Mouse (Mus musculus) megakaryocyte-erythroid progenitor cell, adult 5 weeks (primary cell): ENCODE measurements around the gene Rhox12. TPM values are rescaled to one million over a fixed set of nuclear protein-coding genes. Genes with fewer than 3 reads are reported as not detected.

Experiments used
- polyA plus RNA-seq: library from polyadenylated mRNA; stranded (reverse); fragments of >175 nt; gene quantifications from 2 replicates; pipeline ENCODE4 v1.2.3, GENCODE M21; 2012

Rhox12 gene
- polyA plus RNA-seq: not detected in 2 replicates

DNA sequence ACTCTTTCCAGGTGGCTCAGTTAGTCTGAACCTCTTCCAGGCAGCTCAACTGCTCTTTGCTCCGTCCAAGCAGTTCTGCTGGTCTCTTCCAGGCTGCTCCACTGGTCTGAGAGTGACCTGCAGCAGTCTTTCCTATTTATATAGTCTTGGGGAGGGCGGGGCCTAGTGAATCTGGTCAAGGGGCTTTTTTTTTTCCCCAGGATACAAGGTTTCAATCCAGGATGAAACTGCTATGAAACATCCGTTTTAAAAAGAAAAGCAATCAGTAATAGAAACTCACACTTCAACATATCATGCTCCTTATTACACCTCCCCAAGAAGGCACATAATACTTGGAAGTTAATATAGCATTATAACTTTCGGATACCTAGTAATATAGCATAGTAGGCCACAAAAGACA lies at the start of gene Rhox12:
Gene Rhox12 (minus strand): TSS at position 101 of the 400 bp plus-strand sequence.

DNA sequence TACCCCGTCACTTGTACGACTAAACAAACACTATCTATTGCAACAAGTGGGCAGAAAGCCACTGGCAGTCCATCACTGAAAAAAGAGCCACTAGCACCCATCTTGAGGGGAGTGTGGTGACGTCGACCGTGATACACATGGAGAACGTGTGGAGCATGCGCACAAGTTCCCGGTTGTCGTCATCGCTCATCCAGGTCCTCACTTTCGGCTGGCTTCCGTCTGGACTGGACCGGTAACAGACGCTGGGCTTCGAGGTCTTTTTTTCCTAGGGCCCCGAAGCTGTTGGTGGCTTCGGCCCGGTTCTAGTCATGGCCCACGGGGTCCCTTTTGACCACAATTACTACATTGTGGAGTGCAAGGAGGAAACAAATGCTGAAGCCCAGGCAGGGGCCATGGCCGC lies 10.3 kb upstream of the Rhox12 start, which contains the start of gene Rhox13:
Gene Rhox13 (plus strand): TSS at position 238 of the 400 bp plus-strand sequence.

DNA sequence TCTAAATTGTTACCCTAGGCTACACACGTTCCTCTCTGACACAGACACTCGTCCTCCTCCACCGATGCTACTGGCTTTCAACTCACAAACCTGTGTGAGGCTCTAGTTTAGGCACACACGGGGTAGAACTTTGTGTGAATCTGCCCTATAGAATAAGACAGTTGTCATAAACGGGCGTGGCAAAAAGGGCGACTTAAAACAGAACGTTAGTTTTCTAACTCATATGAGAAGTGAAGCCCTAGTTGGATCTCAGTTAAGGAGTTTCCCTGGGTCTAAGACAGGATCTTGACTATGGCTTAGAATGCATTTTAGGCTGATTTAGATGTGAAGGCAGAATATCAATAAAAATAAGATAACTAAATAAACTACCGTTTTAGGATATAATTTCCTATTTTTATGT lies 25.7 kb downstream of the Rhox12 start, which contains the start of gene Rhox11:
Gene Rhox11 (minus strand): TSS at position 101 of the 400 bp plus-strand sequence.

DNA sequence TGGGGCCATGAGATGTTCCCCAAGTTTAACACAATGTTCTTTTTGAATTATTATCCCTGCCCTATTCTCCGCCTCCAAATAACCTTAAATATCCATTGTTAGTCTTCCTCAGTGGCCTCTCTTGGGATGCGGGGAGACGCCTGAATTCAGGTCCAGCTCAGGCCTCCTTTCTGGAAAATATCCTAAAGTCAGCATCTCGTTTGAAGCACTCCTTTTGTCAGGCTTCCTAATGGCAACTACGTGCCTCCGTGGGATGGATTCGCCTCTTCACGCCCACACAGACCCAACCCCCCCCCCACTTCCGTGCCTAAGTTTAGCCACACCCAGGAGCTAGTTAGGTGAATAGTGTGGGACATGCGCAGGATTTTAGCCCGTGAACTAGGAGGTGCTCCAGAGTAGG lies 44.5 kb downstream of the Rhox12 start, which contains the start of gene Rhox10:
Gene Rhox10 (plus strand): TSS at position 301 of the 400 bp plus-strand sequence.

Other genes starting within 250 kb of the Rhox12 start
- gene Rhox8, start 232.0 kb downstream of the Rhox12 start, polyA plus RNA-seq: not detected in 2 replicates
- gene Rhox7b, start 213.7 kb downstream of the Rhox12 start, polyA plus RNA-seq: not detected in 2 replicates
- not detected in 2 replicates for gene Rhox9, start 209.1 kb downstream of the Rhox12 start, polyA plus RNA-seq
- gene Btg1-ps1, start 92.1 kb downstream of the Rhox12 start, polyA plus RNA-seq: not detected in 2 replicates
- not detected in 2 replicates for gene Btg1-ps2, start 67.8 kb downstream of the Rhox12 start, polyA plus RNA-seq
- not detected in 2 replicates for gene Rhox10, start 44.4 kb downstream of the Rhox12 start, polyA plus RNA-seq
- not detected in 2 replicates for gene Rhox11, start 25.8 kb downstream of the Rhox12 start, polyA plus RNA-seq
- gene Rhox13, start 10.3 kb upstream of the Rhox12 start, polyA plus RNA-seq: not detected in 2 replicates
- 1.6 and 1.8 TPM in 2 replicates for gene Zbtb33, start 78.9 kb upstream of the Rhox12 start, polyA plus RNA-seq
- gene Tmem255a, start 141.5 kb upstream of the Rhox12 start, polyA plus RNA-seq: 0.02 TPM in 1 of 2 replicates, not detected in the other
- gene Atp1b4, start 205.3 kb upstream of the Rhox12 start, polyA plus RNA-seq: not detected in 2 replicates